Mouse (Mus musculus): ENCODE measurements around the gene Clstn2. TPM values are rescaled to one million over a fixed set of nuclear protein-coding genes. Genes with fewer than 3 reads are reported as not detected.

Clstn2 gene
- total RNA-seq, 2 experiments from 2014 or later, result 80.1 to 80.6 TPM

- intact Hi-C loops (cut with DNase I), result loop anchor here (5.0 kb wide), 1 partner anchor 84 kb away; no protein-coding TSS in a partner anchor
- peak; percentile 66 to 91 for DNase-seq (ENCODE audit: low spot score in 2 of 2)
Observed at GRCm38 (mm10) chr9:97428127-97428526, 604.9 kb downstream of the Clstn2 start.

- intact Hi-C loops (cut with DNase I), result loop anchor here (5.0 kb wide), 1 partner anchor 104 kb away; no protein-coding TSS in a partner anchor
- no peak for DNase-seq (ENCODE audit: low spot score in 2 of 2)
Observed at GRCm38 (mm10) chr9:97420896-97421295, 612.1 kb downstream of the Clstn2 start.

GRCm38 (mm10) chr9:97414876-97415668 is 617.9 kb downstream of the Clstn2 start:
- intact Hi-C loops (cut with DNase I), result no loop called here
- DNase-seq (ENCODE audit: low spot score in 2 of 2), result peak in 1 of 2 experiments; percentile 33

GRCm38 (mm10) chr9:97408142-97408541 is 624.8 kb downstream of the Clstn2 start:
- intact Hi-C loops (cut with DNase I), result no loop called here
- DNase-seq (ENCODE audit: low spot score in 2 of 2), result no peak
